Mouse (Mus musculus): ENCODE results near the gene Zkscan16. TPM values are rescaled to one million over a fixed set of nuclear protein-coding genes. Genes with fewer than 3 reads are reported as not detected.

Zkscan16 gene
- polyA plus RNA-seq, 1 experiment, result 0.04 TPM

DNA sequence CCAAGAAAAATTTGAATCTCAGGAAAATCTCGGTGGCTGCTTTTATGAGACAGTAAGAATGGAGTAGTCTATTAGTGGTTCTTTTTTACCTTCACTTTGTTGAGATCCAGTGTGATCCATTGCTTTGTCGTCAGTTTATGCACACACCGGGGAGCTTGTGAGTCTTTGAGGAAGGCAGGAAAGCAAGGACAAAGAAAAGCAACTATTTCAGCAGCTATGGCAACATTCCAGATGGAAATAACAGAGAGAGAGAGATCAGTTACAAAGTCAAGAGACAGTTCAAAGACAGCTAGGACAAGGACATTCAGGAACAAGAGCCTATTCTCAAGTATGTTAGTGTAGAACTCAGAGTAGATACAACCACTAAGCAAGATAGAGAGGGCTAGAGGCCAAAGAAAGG, 7.6 kb upstream of the Zkscan16 start:
- no peaks in the 10 kb centered on the region for H3K36me3 ChIP-seq (ENCODE audit: control insufficient read depth, insufficient read depth, low read length)
- WGBS, result 92% methylated on average over 3 of the region's 3 CpGs
- no peak for DNase-seq (ENCODE audit: low read depth in 1 of 2, low spot score in 2 of 2)

DNA sequence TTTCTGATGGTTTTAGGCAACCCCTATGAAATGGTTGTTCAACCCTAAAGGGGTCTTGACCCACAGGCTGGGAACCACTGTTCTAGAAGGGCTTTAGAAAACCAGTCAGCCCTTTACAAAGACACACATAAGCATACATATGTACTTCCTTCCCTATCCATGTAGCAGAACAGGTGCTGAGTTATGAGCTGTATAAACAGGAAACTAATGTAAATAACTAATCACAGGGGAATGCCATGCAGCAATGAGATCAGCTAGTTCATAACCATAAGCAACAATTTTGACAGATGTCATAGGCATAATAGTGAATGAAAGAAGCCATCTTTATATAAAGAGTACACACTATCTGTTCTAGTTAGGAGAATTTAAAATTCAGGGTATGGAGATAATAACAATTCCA, 1.8 kb upstream of the Zkscan16 start:
- Histone ChIP-seq H3K27me3 (ENCODE audit: control insufficient read depth, insufficient read depth, low read length) (no peaks in the 10 kb centered on the region), H3K27ac (ENCODE audit: insufficient read depth, low read length) (no peak overlapping the region), H3K4me1 (ENCODE audit: control insufficient read depth, insufficient read depth, insufficient read length) (peaks cover 2% of the 10 kb centered on the region; the same call in 1 of the 2 replicates)

More for the DNA sequence above, 7.6 kb upstream of the Zkscan16 start:
- H3K27me3 ChIP-seq (ENCODE audit: control insufficient read depth, insufficient read depth, low read length), result no peaks in the 10 kb centered on the region
- peaks cover 7% of the 10 kb centered on the region; the same call in 1 of the 2 replicates for H3K4me1 ChIP-seq (ENCODE audit: control insufficient read depth, insufficient read depth, insufficient read length)
- no peak overlapping the region for H3K27ac ChIP-seq (ENCODE audit: insufficient read depth, low read length)
- H3K4me3 ChIP-seq (ENCODE audit: extremely low read depth, insufficient read depth, insufficient read length), result no peak overlapping the region
- no peak for TF ChIP-seq CTCF (IDR thresholded peaks at IDR 0.05; ENCODE audit: extremely low read depth, insufficient read depth, insufficient read length, insufficient replicate concordance)
- no peak for TF ChIP-seq POLR2A (IDR thresholded peaks at IDR 0.05; ENCODE audit: low read depth, low read length)

DNA sequence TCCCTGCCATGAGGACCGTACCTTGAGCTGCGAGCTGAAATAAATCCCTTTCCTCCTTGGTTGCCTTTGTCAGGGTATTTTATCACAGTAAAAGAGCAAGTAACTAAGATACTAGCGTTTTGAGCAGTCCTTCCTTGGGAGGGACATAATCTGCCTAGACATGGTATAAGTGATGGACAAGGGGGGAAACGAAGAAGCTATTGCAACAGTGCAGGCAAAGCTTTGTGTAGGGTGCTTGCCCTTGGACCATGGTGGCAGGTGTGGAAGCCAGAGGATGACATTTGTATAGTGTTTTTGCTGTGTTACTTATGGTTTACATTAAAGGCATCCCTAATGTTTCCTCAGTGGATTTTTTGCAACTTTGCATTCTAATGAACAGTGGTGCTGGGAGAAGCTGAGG, 486 bp upstream of the Zkscan16 start:
- Histone ChIP-seq H3K27me3 (ENCODE audit: control insufficient read depth, insufficient read depth, low read length) (no peaks in the 10 kb centered on the region), H3K4me1 (ENCODE audit: control insufficient read depth, insufficient read depth, insufficient read length) (peaks cover 2% of the 10 kb centered on the region; the same call in 1 of the 2 replicates), H3K27ac (ENCODE audit: insufficient read depth, low read length) (no peak overlapping the region), H3K4me3 (ENCODE audit: extremely low read depth, insufficient read depth, insufficient read length) (peak overlapping the region; percentile 73; the same call in 1 of the 2 replicates), H3K36me3 (ENCODE audit: control insufficient read depth, insufficient read depth, low read length) (no peaks in the 10 kb centered on the region)
- TF ChIP-seq CTCF (IDR thresholded peaks at IDR 0.05; ENCODE audit: extremely low read depth, insufficient read depth, insufficient read length, insufficient replicate concordance) (no peak), POLR2A (IDR thresholded peaks at IDR 0.05; ENCODE audit: low read depth, low read length) (no peak)
- DNase-seq (ENCODE audit: low read depth in 1 of 2, low spot score in 2 of 2), result no peak
- 84% methylated on average over 4 of the region's 4 CpGs for WGBS

More for the DNA sequence above, 1.8 kb upstream of the Zkscan16 start:
- no peak for TF ChIP-seq POLR2A (IDR thresholded peaks at IDR 0.05; ENCODE audit: low read depth, low read length)
- no peak for TF ChIP-seq CTCF (IDR thresholded peaks at IDR 0.05; ENCODE audit: extremely low read depth, insufficient read depth, insufficient read length, insufficient replicate concordance)
- no peak for DNase-seq (ENCODE audit: low read depth in 1 of 2, low spot score in 2 of 2)
- H3K4me3 ChIP-seq (ENCODE audit: extremely low read depth, insufficient read depth, insufficient read length), result no peak overlapping the region
- H3K36me3 ChIP-seq (ENCODE audit: control insufficient read depth, insufficient read depth, low read length), result no peaks in the 10 kb centered on the region

DNA sequence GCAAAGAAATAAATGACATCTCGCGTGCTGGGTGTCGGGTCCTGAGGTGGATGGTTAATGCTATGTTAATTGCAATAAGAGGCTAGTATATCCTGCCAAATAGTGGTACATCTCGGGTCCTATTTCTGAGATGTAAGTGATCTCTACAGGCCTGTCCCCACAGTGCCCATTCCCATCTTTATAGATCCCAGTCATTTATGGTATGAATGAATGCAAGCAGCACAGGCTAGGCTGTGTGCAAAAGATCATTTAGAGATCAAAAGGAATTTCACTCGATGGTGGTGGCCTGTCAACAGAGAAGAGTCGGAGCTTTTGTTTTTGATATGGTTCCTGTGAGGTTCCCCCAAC, 752 bp downstream of the Zkscan16 start:
- no peaks in the 10 kb centered on the region for H3K36me3 ChIP-seq (ENCODE audit: control insufficient read depth, insufficient read depth, low read length)
- 9% methylated on average over 6 of the region's 6 CpGs for WGBS
- peak overlapping the region; percentile 73; the same call in 1 of the 2 replicates for H3K4me3 ChIP-seq (ENCODE audit: extremely low read depth, insufficient read depth, insufficient read length)
- DNase-seq (ENCODE audit: low read depth in 1 of 2, low spot score in 2 of 2), result no peak
- no peak overlapping the region for H3K27ac ChIP-seq (ENCODE audit: insufficient read depth, low read length)
- H3K27me3 ChIP-seq (ENCODE audit: control insufficient read depth, insufficient read depth, low read length), result no peaks in the 10 kb centered on the region
- peaks cover 2% of the 10 kb centered on the region; the same call in 1 of the 2 replicates for H3K4me1 ChIP-seq (ENCODE audit: control insufficient read depth, insufficient read depth, insufficient read length)
- TF ChIP-seq CTCF (IDR thresholded peaks at IDR 0.05; ENCODE audit: extremely low read depth, insufficient read depth, insufficient read length, insufficient replicate concordance), result no peak

DNA sequence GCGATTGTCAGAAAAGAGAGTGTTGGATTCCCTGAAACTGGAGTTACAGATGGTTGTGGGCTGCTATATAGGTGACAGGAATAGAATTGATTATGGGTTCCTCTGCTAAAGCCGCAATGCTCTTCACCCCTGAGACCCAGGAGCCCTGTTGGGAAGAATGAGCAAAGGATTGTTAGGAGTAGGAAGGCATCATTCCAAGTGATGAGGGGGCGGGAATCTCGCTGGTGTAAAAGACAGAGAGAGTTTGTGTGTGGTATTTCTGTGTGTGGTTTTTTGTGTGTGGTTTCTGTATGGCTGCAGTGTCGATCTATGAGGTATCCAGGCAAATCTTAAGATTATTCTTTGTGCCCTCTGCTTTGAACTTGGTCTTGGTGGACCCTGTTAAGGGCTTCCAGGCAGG, 1.3 kb downstream of the Zkscan16 start:
- peaks cover 2% of the 10 kb centered on the region; the same call in 1 of the 2 replicates for H3K4me1 ChIP-seq (ENCODE audit: control insufficient read depth, insufficient read depth, insufficient read length)
- WGBS, result 53% methylated on average over 5 of the region's 5 CpGs
- DNase-seq (ENCODE audit: low read depth in 1 of 2, low spot score in 2 of 2), result no peak
- H3K4me3 ChIP-seq (ENCODE audit: extremely low read depth, insufficient read depth, insufficient read length), result no peak overlapping the region
- no peaks in the 10 kb centered on the region for H3K27me3 ChIP-seq (ENCODE audit: control insufficient read depth, insufficient read depth, low read length)
- TF ChIP-seq CTCF (IDR thresholded peaks at IDR 0.05; ENCODE audit: extremely low read depth, insufficient read depth, insufficient read length, insufficient replicate concordance) (no peak), POLR2A (IDR thresholded peaks at IDR 0.05; ENCODE audit: low read depth, low read length) (no peak)
- H3K36me3 ChIP-seq (ENCODE audit: control insufficient read depth, insufficient read depth, low read length), result no peaks in the 10 kb centered on the region
- H3K27ac ChIP-seq (ENCODE audit: insufficient read depth, low read length), result no peak overlapping the region

DNA sequence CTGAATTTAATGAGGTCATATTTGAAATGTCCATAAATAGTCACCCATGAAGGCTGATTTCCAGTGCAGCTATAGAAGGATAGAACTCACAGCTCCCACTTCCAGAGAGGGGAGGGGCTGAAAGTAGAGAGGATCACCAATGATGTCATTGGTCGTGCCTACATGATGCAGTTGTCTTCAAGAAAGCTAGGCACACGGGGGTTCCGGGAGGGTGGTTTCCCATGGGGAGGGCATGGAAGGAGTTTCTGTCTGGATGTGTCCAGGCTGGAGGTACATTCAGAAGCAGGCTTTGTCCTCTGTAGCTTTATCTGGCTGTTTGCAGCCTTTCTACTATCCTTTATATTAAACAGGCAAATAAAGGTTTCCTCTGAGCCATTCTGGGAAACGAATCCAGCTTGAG, 5.0 kb downstream of the Zkscan16 start:
- no peak for TF ChIP-seq CTCF (IDR thresholded peaks at IDR 0.05; ENCODE audit: extremely low read depth, insufficient read depth, insufficient read length, insufficient replicate concordance)
- no peak for TF ChIP-seq POLR2A (IDR thresholded peaks at IDR 0.05; ENCODE audit: low read depth, low read length)
- 92% methylated on average over 4 of the region's 4 CpGs for WGBS
- no peak overlapping the region for H3K4me3 ChIP-seq (ENCODE audit: extremely low read depth, insufficient read depth, insufficient read length)

DNA sequence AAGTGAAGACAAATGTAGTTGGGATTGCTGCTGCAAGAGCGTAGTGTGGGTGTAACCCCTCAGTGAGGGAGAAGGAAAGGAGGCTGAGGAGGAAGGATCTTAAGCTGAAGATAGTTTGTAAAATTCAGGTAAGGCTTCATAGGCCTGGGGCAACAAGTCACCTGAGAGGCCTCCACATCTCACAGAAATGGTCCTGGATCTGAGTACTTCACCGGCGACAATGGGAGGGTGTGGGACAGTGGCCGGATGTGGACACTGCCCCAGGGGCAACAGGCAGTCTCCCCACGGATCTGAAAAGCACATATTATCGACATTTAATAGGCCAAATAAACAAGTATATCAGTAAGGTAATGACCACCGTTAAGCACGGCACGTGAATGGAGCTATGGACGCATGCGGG, 9.2 kb downstream of the Zkscan16 start:
- Histone ChIP-seq H3K4me1 (ENCODE audit: control insufficient read depth, insufficient read depth, insufficient read length) (0 out of 2 replicates have a peak, but pooled peaks cover 2% of the 10 kb centered on the region), H3K27ac (ENCODE audit: insufficient read depth, low read length) (no peak overlapping the region), H3K4me3 (ENCODE audit: extremely low read depth, insufficient read depth, insufficient read length) (no peak overlapping the region), H3K36me3 (ENCODE audit: control insufficient read depth, insufficient read depth, low read length) (no peaks in the 10 kb centered on the region), H3K27me3 (ENCODE audit: control insufficient read depth, insufficient read depth, low read length) (no peaks in the 10 kb centered on the region)
- no peak for DNase-seq (ENCODE audit: low read depth in 1 of 2, low spot score in 2 of 2)
- no peak for TF ChIP-seq CTCF (IDR thresholded peaks at IDR 0.05; ENCODE audit: extremely low read depth, insufficient read depth, insufficient read length, insufficient replicate concordance)
- TF ChIP-seq POLR2A (IDR thresholded peaks at IDR 0.05; ENCODE audit: low read depth, low read length), result no peak
- 92% methylated on average over 11 of the region's 11 CpGs for WGBS

More for the DNA sequence above, 5.0 kb downstream of the Zkscan16 start:
- Histone ChIP-seq H3K4me1 (ENCODE audit: control insufficient read depth, insufficient read depth, insufficient read length) (peaks cover 4% of the 10 kb centered on the region; the same call in 1 of the 2 replicates), H3K36me3 (ENCODE audit: control insufficient read depth, insufficient read depth, low read length) (no peaks in the 10 kb centered on the region), H3K27me3 (ENCODE audit: control insufficient read depth, insufficient read depth, low read length) (no peaks in the 10 kb centered on the region), H3K27ac (ENCODE audit: insufficient read depth, low read length) (no peak overlapping the region)
- no peak for DNase-seq (ENCODE audit: low read depth in 1 of 2, low spot score in 2 of 2)
